Mouse (Mus musculus): ENCODE results near the gene Castor1. TPM values are rescaled to one million over a fixed set of nuclear protein-coding genes. Genes with fewer than 3 reads are reported as not detected.
"Not testable (repeated sequence)": the region's sequence is repeated elsewhere in the genome, so short reads cannot be mapped to it uniquely, and the experiment has no call there.

Gene Castor1
- total RNA-seq (2021), result 1 to 10 TPM; 3.8 to 7.4 TPM

GRCm38 (mm10) chr11:4217914-4218629, at the start of gene Castor1:
Castor1 (plus strand) TSS chr11:4218225.
- intact Hi-C loops (cut with DNase I), result loop anchor here (2.0 to 10.0 kb wide), 3 partner anchors 27 to 123 kb away; partner anchors contain the start of genes Ccdc157, Mtfp1 and Sf3a1
- peak; percentile 94 for DNase-seq (ENCODE audit: low spot score)

DNA sequence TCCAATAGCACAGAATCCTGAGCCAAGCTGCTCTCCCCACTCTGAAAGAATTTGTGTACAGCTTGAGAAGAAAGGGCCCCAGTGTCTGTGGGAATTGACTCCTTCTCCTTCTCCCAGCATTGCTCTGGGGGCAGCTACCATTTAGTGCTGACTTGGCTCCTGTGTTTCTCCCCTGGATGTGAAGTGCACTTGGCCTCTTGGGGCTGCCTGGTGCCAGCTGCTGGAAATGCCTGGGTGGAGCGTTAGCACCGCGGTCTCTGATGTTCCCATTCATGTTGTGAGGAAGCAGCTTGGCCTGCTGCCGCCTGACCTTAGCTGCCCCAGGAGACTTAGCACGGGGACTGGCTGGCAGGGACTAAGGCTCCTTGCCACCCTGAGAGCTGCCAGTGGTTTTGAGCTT, 43.4 kb upstream of the Castor1 start:
- intact Hi-C loops (cut with DNase I), result no loop called here
- DNase-seq (ENCODE audit: low spot score), result peak; percentile 65

DNA sequence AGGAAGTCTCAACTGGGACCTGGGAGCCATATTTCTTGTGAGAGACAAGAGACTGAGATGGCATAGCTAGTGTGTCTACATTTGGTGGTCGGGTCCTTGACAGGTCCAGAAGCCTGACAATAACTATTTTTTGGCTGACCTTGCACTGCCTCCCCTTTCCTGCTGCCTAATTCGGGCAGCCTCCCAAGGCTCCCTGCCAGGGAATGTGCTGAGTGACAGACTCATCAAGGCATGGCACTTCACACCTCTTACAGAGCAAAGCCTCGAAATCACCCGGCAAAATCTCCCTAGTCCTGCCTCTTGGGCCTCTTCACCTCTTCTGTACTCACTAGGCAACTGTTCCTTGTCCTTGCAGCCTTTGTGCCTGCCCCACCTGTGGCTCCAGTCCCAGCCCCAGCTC, 40.3 kb upstream of the Castor1 start:
- intact Hi-C loops (cut with DNase I), result no loop called here
- no peak for DNase-seq (ENCODE audit: low spot score)

DNA sequence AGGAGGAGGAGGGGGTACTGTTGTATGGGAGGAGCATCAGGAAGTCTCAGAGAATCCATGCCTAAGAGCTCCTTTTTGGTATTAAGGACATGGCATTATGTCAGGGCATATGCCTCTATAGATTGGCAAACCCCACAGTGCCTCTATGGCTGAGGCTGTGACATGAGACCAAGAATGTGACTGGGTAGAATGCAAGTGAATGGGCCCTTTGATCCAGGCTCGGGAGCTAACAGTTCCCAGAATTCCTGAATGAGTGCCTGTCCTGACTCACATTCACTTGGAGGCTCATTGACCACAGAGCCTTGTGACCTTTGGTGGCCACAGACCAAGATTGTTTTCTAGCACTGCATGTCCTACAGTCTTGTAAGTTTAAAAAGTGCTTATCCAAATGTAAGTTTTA, 36.0 kb upstream of the Castor1 start:
- intact Hi-C loops (cut with DNase I), result loop anchor here (2.0 to 5.0 kb wide), 3 partner anchors 19 to 47 kb away; partner anchors contain the start of gene Rnf215

DNA sequence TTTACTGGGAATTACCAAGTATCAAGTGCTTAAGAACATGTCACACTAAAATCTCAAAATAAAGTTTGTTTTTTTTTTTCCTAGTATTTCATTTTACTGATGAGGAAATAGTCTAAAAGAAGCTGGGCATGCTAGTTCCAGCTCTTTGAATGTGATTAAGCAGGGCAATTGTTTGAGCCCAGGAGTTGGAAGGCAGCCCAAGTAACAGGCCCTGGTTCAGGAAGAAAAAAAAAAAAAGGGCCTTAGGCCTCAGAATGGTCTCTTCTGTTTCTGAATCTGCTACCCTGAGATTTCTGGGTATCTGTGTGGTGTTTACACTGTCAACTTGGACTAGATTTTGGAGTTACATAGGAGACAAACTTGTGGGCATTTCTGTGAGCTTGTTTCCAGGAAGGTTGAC, 34.5 kb upstream of the Castor1 start:
- intact Hi-C loops (cut with DNase I), result loop anchor here (2.0 to 5.0 kb wide), 3 partner anchors 21 to 49 kb away; partner anchors contain the start of gene Rnf215

More for the DNA sequence above, 36.0 kb upstream of the Castor1 start:
- DNase-seq (ENCODE audit: low spot score), result no peak

GRCm38 (mm10) chr11:4184251-4184952, 33.6 kb upstream of the Castor1 start:
- intact Hi-C loops (cut with DNase I), result loop anchor here (5.0 kb wide), 1 partner anchor 38 kb away; no protein-coding TSS in a partner anchor
- DNase-seq (ENCODE audit: low spot score), result no peak

More for the DNA sequence above, 34.5 kb upstream of the Castor1 start:
- no peak for DNase-seq (ENCODE audit: low spot score)

- intact Hi-C loops (cut with DNase I); DNase-seq (ENCODE audit: low spot score): not testable (repeated sequence)
These were observed 32.5 kb upstream of the Castor1 start for GRCm38 (mm10) chr11:4185480-4185879.

DNA sequence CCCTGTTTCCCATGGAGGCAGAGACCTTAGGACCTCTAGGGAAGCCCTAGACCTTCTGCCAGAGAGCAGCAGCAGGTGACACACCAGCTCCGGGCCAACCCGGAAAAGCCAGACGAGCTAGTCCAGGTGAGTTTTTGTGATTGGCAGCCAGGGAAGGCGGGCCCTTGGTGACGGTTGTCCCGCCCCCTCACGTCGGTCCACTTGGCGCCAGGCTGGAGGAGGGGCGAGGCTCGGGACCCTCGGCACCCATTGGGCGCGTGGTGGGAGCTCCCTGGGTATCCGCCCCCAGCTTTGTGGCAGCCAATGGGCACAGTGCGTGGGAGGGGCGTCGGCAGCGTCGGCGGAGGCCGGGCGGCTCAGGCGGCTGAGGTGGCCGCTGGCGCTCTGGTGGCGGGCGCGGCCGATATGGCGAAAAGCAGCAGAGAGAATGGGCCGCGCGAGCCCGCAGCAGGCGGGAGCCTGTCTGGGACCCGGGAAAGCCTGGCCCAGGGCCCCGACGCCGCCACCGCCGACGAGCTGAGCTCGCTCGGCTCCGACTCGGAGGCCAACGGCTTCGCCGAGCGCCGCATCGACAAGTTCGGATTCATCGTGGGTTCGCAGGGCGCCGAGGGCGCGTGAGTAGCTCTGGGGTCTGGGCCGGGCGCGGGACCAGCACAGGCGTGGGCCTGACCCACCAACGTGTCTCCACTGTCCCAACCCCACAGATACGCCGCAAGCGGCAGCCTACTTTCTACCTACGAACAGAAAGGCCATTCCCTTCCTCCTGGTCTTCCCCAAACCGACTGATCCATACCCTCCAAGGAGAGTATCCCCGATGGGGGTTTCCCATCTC, 31.3 kb upstream of the Castor1 start, which contains the start of gene Tbc1d10a:
Gene Tbc1d10a (plus strand): TSS at position 304 of the 832 bp plus-strand sequence.
- intact Hi-C loops (cut with DNase I), result loop anchor here (2.0 kb wide), 1 partner anchor 16 kb away; no protein-coding TSS in a partner anchor
- DNase-seq (ENCODE audit: low spot score), result peak; percentile 98

DNA sequence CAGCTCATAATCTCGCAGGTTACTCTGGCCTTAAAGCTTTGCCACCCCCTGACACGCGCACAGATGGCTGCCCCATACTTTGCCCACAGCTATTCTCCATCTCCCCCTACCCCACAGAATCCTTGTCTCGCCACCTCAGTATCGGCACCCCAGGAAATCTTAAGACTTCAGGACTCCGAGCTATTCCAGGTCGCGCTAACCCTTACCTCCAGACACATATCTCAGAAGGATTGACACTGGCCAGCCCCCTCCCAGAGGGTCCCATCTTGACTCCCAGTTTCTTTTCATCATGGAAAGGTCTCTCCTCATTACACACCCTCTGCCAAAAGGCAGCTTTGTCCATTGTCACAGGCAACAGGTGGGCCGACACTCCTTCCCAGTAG, 30.7 kb upstream of the Castor1 start:
- intact Hi-C loops (cut with DNase I), result loop anchor here (2.0 kb wide), 1 partner anchor 15 kb away; no protein-coding TSS in a partner anchor
- DNase-seq (ENCODE audit: low spot score), result no peak

- no peak for DNase-seq (ENCODE audit: low spot score)
- intact Hi-C loops (cut with DNase I), result no loop called here
These were observed 28.8 kb upstream of the Castor1 start for GRCm38 (mm10) chr11:4189182-4189581.

DNA sequence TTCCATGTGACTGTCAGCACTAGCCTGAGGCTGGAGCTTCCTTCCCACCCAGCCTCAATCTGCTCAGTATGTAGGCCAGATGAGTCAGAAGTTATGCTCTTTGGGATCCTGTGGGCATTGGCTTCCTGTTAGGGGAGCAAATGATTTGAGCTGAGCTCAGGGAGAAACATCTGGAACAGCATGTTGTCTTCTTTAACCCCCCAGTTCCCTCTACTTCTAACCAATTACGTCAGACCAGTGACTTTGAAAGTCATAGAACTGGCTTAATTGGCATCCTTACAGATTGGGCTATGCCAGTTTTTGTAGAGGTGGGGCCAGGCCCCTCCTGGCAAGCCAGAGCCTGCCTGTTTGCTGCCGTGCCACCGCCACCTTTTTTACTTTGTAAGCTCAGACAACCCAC, 27.3 kb upstream of the Castor1 start:
- DNase-seq (ENCODE audit: low spot score), result no peak
- intact Hi-C loops (cut with DNase I), result loop anchor here (2.0 kb wide), 1 partner anchor 28 kb away; the partner anchor contains the start of gene Castor1

GRCm38 (mm10) chr11:4192757-4193156, 25.3 kb upstream of the Castor1 start:
- intact Hi-C loops (cut with DNase I), result no loop called here

DNA sequence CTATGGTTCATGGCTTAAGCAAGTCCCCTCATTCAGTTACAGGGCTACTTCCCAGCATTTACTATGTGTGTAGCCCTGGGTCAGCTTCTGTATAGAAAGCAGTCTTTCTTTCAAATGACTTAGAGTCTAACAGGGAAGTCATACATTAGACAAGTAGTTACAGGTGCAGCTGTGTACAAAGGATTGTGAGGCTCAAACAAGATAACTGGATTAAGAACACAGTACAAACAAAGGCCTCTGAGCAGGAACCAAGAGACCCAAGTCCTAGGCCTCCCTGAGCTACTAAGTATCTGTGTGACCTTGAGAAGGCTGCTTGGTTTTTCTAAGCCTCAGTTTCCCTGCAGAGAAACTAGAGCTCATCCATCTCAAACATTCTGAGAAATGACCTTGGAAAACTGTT, 24.6 kb upstream of the Castor1 start:
- DNase-seq (ENCODE audit: low spot score), result no peak
- intact Hi-C loops (cut with DNase I), result no loop called here

More at GRCm38 (mm10) chr11:4192757-4193156, 25.3 kb upstream of the Castor1 start:
- no peak for DNase-seq (ENCODE audit: low spot score)

GRCm38 (mm10) chr11:4195597-4196031, 22.4 kb upstream of the Castor1 start:
- no peak for DNase-seq (ENCODE audit: low spot score)
- intact Hi-C loops (cut with DNase I), result no loop called here

- DNase-seq (ENCODE audit: low spot score), result no peak
- intact Hi-C loops (cut with DNase I), result no loop called here
These were observed 21.4 kb upstream of the Castor1 start for GRCm38 (mm10) chr11:4196636-4197035.

- intact Hi-C loops (cut with DNase I), result no loop called here
- no peak for DNase-seq (ENCODE audit: low spot score)
These were observed 20.3 kb upstream of the Castor1 start for GRCm38 (mm10) chr11:4197691-4198090.

- DNase-seq (ENCODE audit: low spot score), result no peak
These were observed 15.9 kb upstream of the Castor1 start for GRCm38 (mm10) chr11:4201981-4202700.

DNA sequence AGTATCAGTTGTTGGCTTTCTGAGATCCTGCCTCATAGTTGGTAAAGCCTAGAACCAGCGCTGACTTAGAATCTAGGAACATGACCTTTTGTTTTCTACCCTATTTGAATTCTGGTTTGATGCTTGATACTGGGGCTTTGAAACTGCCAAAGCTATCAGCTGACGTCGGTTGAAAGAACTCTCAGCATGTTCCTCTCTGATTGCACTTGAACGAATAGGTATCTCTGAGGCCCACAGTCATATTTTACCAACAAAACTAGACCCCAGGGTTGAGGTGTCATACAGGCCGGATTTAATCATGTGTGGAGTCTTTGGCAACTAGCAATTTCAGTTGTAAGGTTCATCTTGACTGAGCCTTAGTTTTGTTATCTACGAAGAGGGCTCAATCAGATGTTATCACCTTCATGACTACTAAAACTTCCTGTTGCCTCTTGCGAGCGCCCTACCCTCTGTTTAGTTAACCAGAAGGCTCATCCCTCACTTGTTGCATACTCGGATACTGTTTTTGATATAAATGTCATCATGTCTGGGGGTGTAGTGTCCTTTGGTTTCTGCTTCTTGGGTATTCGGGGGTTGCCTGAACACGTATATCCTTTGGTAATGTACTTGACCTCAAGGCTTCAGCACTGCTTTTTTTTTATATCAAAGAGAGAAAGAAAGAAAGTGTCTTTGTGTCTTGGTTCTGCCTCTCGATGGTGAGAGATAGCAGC, 14.9 kb upstream of the Castor1 start:
- intact Hi-C loops (cut with DNase I), result loop anchor here (2.0 kb wide), 1 partner anchor 16 kb away; the partner anchor contains the start of gene Tbc1d10a
- no peak for DNase-seq (ENCODE audit: low spot score)

More at GRCm38 (mm10) chr11:4201981-4202700, 15.9 kb upstream of the Castor1 start:
- intact Hi-C loops (cut with DNase I), result loop anchor here (2.0 kb wide), 1 partner anchor 15 kb away; the partner anchor contains the start of gene Tbc1d10a
